Mouse (Mus musculus) hindbrain, embryonic 13.5 days (tissue): ENCODE results near the gene Cib1. TPM values are rescaled to one million over a fixed set of nuclear protein-coding genes. Genes with fewer than 3 reads are reported as not detected.
A peak's percentile ranks its signal among the peaks of the same experiment; 100 is the strongest.

Experiments used
- ATAC-seq: fragments of 200-750 bp; cut with Nextera tagmentation; 2 replicates; pipeline ENCODE4 v1.8.0; 2017; ENCODE audit warnings: moderate TSS enrichment; ENCODE audit not compliant: low FRiP score
- H3K27ac ChIP-seq: fragments of 300-500 bp; sonication (generic); 2 replicates; pipeline ENCODE4 v1.5.1; 2015; ENCODE audit warnings: inconsistent platforms, mild to moderate bottlenecking, moderate library complexity
- H3K27me3 ChIP-seq: fragments of 300-500 bp; sonication (generic); 2 replicates; pipeline ENCODE4 v1.6.1; 2015; ENCODE audit warnings: mild to moderate bottlenecking, inconsistent platforms
- H3K36me3 ChIP-seq: fragments of 300-500 bp; sonication (generic); 2 replicates; pipeline ENCODE4 v1.6.1; 2015; ENCODE audit warnings: mild to moderate bottlenecking, inconsistent platforms
- H3K4me1 ChIP-seq: fragments of 300-500 bp; sonication (generic); replicated peaks from 2 replicates; pipeline ENCODE4 v1.6.1; 2015; ENCODE audit warnings: inconsistent platforms
- H3K4me2 ChIP-seq: fragments of 300-500 bp; sonication (generic); 2 replicates; pipeline ENCODE4 v1.6.1; 2015; ENCODE audit warnings: inconsistent platforms, mild to moderate bottlenecking, moderate library complexity
- H3K4me3 ChIP-seq: fragments of 300-500 bp; sonication (generic); 2 replicates; pipeline ENCODE4 v1.5.1; 2015; ENCODE audit warnings: mild to moderate bottlenecking, inconsistent platforms
- H3K9ac ChIP-seq: fragments of 300-500 bp; sonication (generic); 2 replicates; pipeline ENCODE4 v1.6.1; 2015; ENCODE audit warnings: mild to moderate bottlenecking, inconsistent platforms
- H3K9me3 ChIP-seq: fragments of 300-500 bp; sonication (generic); 2 replicates; pipeline ENCODE4 v1.6.1; 2016; ENCODE audit warnings: inconsistent platforms
- WGBS: fragments of 180-500 bp; shearing (Covaris S2); methylation state at CpG from one replicate; pipeline ENCODE4 v1.1.7; 2015; 5-methylcytosine and 5-hydroxymethylcytosine counted together
- polyA plus RNA-seq: library from polyadenylated mRNA; unstranded; fragments of >200 nt; fragmentation: Nextera tagmentation; extraction: Ambion mirVana; gene quantifications from 2 replicates; pipeline ENCODE4 v1.2.1, GENCODE M21; 2015

The Cib1 gene
- polyA plus RNA-seq, 1 experiment from 2014 or later: 38.1 TPM

DNA sequence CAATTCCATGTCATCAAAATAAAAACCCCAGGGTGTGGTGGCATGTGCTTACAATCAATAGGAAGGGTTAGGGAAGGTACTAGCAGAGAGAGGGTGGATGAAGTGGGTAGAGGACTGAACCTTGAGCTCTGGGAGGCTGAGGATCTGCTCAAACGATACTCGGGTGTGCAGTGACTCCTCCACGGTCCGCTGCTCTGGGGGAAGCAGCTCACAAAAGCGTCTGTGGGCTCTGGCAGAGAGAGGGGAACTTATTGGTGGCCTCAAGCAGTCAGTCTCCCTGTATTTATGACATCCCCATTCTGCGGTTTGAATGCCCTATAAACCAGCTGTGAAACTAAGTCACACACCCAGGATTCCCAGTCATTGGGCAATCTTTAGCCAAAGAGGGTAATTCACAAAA, 2.4 kb downstream of the Cib1 start:
- peaks cover 10% of the 10 kb centered on the region for H3K27me3 ChIP-seq
- no peak overlapping the region for H3K27ac ChIP-seq
- peaks cover 31% of the 10 kb centered on the region for H3K36me3 ChIP-seq
- no peak for ATAC-seq
- H3K4me2 ChIP-seq: no peak overlapping the region
- no peaks in the 10 kb centered on the region for H3K9me3 ChIP-seq
- H3K9ac ChIP-seq: no peak overlapping the region
- peaks cover 33% of the 10 kb centered on the region for H3K4me1 ChIP-seq
- H3K4me3 ChIP-seq: no peak overlapping the region
- 63% methylated on average over 6 of the region's 6 CpGs for WGBS

DNA sequence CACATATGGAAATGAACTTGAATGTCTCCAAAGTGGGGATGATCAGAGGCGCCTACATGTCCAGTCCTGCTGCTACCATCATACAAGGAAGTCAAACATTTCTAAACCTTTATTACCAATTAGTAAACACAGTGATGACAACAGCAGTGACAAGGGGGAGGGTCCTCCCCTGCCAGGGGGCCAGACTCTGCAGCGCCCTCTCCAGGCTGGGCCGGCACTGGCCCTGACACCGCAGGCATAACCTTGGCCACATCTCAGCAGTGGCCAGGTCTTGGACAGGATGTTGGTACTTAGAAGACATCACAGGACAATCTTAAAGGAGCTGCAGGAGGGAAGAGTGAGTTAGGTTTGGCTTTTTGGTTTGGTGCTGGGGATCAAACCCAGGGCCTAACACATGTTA, 5.5 kb downstream of the Cib1 start:
- ATAC-seq: no peak
- Histone ChIP-seq H3K27me3 (peaks cover 10% of the 10 kb centered on the region), H3K9me3 (no peaks in the 10 kb centered on the region), H3K4me1 (peaks cover 14% of the 10 kb centered on the region), H3K27ac (no peak overlapping the region), H3K9ac (no peak overlapping the region), H3K36me3 (peaks cover 55% of the 10 kb centered on the region), H3K4me3 (no peak overlapping the region), H3K4me2 (no peak overlapping the region)
- WGBS: 94% methylated on average over 4 of the region's 4 CpGs

DNA sequence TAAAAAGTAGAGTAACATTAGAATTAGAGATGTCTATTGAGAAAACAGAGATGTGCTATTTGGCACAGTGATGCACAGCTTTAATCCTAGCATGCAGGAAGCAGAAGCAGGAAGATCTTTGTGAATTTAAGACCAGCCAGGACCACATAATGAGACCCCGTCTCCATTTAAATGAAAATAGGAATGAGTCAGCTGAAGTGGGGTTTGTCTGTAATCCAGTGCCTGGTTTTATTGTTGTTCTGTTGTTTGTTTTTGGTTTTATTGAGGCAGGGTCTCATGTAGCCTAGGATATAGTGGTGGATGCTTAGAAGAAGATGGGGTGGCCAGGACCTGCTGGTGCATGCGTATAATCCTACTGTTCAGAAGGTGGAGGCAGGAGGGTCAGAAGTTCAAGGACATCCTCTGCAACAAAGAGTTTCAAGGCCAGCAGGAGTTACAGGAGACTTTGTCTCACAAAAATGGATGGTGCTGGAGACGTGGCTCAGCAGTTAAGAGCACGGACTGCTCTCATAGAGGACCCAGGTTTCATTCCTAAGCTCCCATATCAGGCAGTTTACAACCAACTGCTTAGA, 11.3 kb downstream of the Cib1 start:
- no peak overlapping the region for H3K4me3 ChIP-seq
- H3K27ac ChIP-seq: no peak overlapping the region
- no peaks in the 10 kb centered on the region for H3K9me3 ChIP-seq
- H3K4me1 ChIP-seq: no peaks in the 10 kb centered on the region
- H3K9ac ChIP-seq: no peak overlapping the region
- no peaks in the 10 kb centered on the region for H3K27me3 ChIP-seq
- WGBS: 81% methylated on average over 4 of the region's 4 CpGs
- no peak for ATAC-seq
- H3K4me2 ChIP-seq: no peak overlapping the region
- H3K36me3 ChIP-seq: peaks cover 91% of the 10 kb centered on the region

DNA sequence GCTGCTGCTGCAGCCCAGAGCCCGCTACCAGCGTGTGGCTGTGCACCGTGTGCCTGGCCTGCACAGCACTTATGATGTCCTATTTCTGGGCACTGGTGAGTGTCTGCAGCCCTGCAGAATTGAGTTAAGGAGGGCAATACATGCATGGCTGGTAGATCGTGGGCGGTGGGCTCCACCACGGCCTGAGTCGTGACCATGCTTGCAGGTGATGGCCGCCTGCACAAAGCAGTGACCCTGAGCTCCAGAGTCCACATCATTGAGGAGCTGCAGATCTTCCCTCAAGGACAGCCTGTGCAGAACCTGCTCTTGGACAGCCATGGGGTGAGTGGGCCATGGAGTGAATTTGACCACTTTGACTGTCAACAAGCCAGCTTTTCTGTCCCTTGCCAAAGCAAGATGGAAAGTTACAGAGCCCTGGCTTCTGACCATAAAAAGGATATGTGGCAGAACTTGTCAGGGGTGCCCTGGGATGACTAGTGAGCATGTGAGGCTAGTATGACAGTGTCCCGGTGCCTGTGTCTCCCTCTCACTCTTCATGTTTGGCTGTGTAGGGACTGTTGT, 12.3 kb downstream of the Cib1 start:
- ATAC-seq: no peak
- H3K27me3 ChIP-seq: no peaks in the 10 kb centered on the region
- H3K4me2 ChIP-seq: no peak overlapping the region
- peaks cover 93% of the 10 kb centered on the region for H3K36me3 ChIP-seq
- no peak overlapping the region for H3K4me3 ChIP-seq
- peaks cover 6% of the 10 kb centered on the region for H3K4me1 ChIP-seq
- no peak overlapping the region for H3K9ac ChIP-seq
- no peak overlapping the region for H3K27ac ChIP-seq
- no peaks in the 10 kb centered on the region for H3K9me3 ChIP-seq
- 95% methylated on average over 9 of the region's 9 CpGs for whole genome bisulfite sequencing

DNA sequence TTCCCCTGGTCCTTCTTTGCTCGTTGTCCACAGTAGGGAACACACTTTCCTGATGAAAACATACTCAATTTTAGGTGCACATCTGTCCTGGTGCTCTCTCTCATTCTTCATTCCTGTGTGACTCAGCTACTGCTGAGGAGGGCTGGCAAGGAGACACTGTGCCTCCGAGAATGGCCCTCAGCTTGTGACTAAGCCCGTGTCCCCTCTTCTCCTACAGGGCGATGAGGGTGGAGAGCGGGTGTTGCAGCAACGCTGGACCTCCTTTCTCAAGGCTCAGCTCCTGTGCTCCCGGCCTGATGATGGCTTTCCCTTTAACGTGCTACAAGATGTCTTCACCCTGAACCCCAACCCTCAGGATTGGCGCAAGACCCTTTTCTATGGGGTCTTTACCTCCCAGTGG, 13.9 kb downstream of the Cib1 start:
- Histone ChIP-seq H3K36me3 (peaks cover 86% of the 10 kb centered on the region), H3K27ac (no peak overlapping the region), H3K9ac (no peak overlapping the region), H3K4me1 (peaks cover 10% of the 10 kb centered on the region), H3K4me3 (no peak overlapping the region), H3K4me2 (no peak overlapping the region), H3K27me3 (no peaks in the 10 kb centered on the region), H3K9me3 (no peaks in the 10 kb centered on the region)
- WGBS: 94% methylated on average over 9 of the region's 9 CpGs
- no peak for ATAC-seq

DNA sequence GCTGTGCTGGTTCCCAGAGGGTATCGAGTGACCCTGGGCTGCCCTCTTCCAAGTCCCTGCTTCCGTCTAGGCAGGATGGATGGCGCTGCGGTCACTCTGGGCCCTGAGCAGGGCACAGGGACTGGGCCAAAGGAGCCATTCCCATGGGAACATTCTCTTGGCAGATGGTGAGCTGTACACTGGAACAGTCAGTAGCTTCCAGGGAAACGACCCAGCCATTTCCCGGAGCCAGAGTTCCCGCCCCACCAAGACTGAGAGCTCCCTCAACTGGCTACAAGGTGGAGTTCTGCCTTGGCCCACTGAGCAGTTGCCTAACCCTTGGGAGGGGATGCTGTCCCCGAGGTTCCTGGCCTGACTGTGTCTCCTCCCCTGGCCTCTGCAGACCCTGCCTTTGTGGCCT, 16.0 kb downstream of the Cib1 start:
- no peak overlapping the region for H3K4me3 ChIP-seq
- peak overlapping the region; percentile 46; the same call in 1 of the 2 replicates for H3K9ac ChIP-seq
- WGBS: 65% methylated on average over 8 of the region's 8 CpGs
- peak; percentile 26; the same call in 1 of the 2 replicates for ATAC-seq
- no peak overlapping the region for H3K4me2 ChIP-seq
- no peaks in the 10 kb centered on the region for H3K27me3 ChIP-seq
- peaks cover 10% of the 10 kb centered on the region for H3K4me1 ChIP-seq
- H3K9me3 ChIP-seq: no peaks in the 10 kb centered on the region
- H3K27ac ChIP-seq: no peak overlapping the region
- H3K36me3 ChIP-seq: peaks cover 78% of the 10 kb centered on the region

DNA sequence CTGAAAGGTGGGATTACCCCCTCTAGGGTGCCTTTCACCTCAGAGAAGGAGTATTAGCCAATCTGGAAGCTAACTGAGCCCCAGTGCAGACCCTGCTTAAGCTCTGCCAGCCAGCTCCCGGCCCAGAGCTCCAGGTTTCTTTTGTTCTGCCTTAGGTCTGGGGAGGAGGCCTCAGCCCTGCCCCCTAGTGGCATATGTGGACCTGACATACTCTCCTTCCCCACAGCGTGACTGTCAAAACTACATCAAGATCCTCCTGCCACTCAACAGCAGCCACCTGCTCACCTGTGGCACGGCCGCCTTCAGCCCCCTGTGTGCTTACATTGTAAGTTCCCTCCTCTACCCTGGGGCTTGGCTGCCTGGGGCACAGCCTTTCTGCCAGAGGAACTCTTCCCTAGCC, 17.2 kb downstream of the Cib1 start:
- Histone ChIP-seq H3K9ac (peak overlapping the region; percentile 67), H3K27me3 (no peaks in the 10 kb centered on the region), H3K36me3 (peaks cover 67% of the 10 kb centered on the region)

DNA sequence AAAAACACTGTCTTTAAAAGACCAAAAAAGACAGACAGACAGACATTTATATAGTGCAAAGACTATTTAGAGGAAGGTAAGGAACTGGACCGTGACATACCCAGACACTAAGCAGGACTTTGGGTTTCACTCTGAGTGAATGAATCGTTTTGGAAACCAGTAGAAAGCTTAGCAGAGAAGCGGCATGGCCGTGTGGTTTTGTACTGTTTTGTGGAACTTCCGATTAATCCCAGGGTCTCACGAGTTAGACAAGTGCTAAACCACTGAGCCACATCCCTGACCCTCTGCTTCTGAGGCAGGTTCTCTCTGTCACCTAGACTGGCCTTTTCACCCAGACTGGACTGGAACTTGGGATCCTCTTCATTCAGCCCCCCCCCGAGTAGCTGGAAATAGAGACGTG, 18.2 kb downstream of the Cib1 start:
- Histone ChIP-seq H3K27me3 (no peaks in the 10 kb centered on the region), H3K9ac (peak overlapping the region; percentile 67; the same call in 1 of the 2 replicates), H3K36me3 (peaks cover 57% of the 10 kb centered on the region), H3K4me2 (no peak overlapping the region), H3K27ac (peak overlapping the region; percentile 85; the same call in 1 of the 2 replicates), H3K9me3 (no peaks in the 10 kb centered on the region), H3K4me3 (no peak overlapping the region), H3K4me1 (peaks cover 19% of the 10 kb centered on the region)
- no peak for ATAC-seq
- WGBS: 87% methylated on average over 8 of the region's 8 CpGs

More for the DNA sequence above, 17.2 kb downstream of the Cib1 start:
- Histone ChIP-seq H3K4me3 (no peak overlapping the region), H3K4me2 (no peak overlapping the region), H3K9me3 (no peaks in the 10 kb centered on the region), H3K27ac (peak overlapping the region; percentile 85), H3K4me1 (peaks cover 10% of the 10 kb centered on the region)
- ATAC-seq: peak; percentile 82
- WGBS: 33% methylated on average over 4 of the region's 4 CpGs

DNA sequence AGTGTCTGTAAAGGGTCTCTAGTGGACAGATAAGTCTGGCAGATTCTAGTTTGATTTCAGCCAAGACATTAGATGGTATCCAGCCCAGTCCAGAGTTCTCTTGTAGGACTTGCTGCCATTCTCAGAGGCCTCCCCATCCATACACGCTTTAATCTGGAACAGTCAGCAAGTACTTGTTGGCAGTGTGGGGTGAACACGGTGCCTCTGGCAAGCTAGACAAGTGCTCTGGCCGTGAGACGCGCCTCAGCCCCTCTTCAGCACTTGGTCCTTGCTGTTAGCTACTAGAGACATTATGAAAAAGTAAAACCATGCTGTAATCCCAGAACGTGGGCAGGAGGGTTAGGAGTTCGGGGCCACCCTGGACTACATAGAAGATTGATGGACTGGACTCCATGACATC, 19.0 kb downstream of the Cib1 start:
- no peak for ATAC-seq
- WGBS: 92% methylated on average over 7 of the region's 7 CpGs
- Histone ChIP-seq H3K4me2 (no peak overlapping the region), H3K36me3 (peaks cover 49% of the 10 kb centered on the region), H3K9ac (no peak overlapping the region), H3K27ac (no peak overlapping the region), H3K4me1 (peaks cover 27% of the 10 kb centered on the region), H3K27me3 (no peaks in the 10 kb centered on the region), H3K9me3 (no peaks in the 10 kb centered on the region), H3K4me3 (no peak overlapping the region)

DNA sequence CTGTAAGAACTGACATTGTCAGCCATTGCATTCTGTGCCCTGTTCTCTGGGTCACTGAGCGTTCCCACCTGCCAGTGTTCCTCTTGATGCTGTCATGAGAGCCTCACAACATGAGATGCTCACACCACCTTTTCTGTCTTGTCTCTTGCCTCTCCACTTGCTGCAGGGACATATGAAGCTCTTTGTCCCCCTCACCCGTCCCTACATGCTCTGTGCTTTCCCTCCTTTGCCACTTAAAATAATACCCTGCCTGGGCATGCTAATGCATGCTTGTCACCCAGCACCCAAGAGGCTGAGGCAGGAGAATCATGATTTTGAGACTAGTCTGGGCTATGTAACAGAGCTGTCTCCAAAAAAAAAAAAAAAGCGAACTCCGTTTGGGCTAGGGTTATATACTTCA, 21.6 kb downstream of the Cib1 start:
- Histone ChIP-seq H3K27me3 (no peaks in the 10 kb centered on the region), H3K4me2 (no peak overlapping the region), H3K9ac (no peak overlapping the region), H3K4me3 (no peak overlapping the region), H3K4me1 (peaks cover 53% of the 10 kb centered on the region), H3K27ac (no peak overlapping the region), H3K9me3 (no peaks in the 10 kb centered on the region), H3K36me3 (peaks cover 23% of the 10 kb centered on the region)
- 89% methylated on average over 4 of the region's 4 CpGs for WGBS
- ATAC-seq: no peak

DNA sequence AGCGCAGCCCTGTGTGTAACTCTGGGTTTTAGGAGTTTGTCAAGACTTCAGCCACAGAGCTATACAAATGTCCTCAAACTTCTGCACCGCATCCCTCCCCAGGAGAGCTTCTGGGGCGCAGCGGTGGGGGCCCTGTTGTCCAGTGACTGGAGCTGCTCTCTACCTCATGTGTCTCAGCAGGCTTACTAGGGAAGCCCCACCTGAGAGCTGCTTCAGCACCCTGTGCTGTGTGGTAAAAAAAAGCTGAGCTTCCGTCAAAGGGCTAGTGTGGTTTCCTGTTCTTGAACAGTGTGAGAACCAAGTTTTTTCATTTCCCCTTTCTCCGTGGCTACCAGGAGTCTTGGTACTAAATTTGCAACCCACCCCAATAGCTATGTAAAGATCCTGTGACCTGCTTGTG, 22.9 kb downstream of the Cib1 start:
- peaks cover 51% of the 10 kb centered on the region for H3K4me1 ChIP-seq
- no peak overlapping the region for H3K4me2 ChIP-seq
- H3K27me3 ChIP-seq: no peaks in the 10 kb centered on the region
- WGBS: 84% methylated on average over 6 of the region's 6 CpGs
- ATAC-seq: no peak
- H3K9ac ChIP-seq: no peak overlapping the region; the same call in 1 of the 2 replicates
- no peak overlapping the region for H3K27ac ChIP-seq
- H3K4me3 ChIP-seq: no peak overlapping the region
- H3K36me3 ChIP-seq: peaks cover 16% of the 10 kb centered on the region
- no peaks in the 10 kb centered on the region for H3K9me3 ChIP-seq

DNA sequence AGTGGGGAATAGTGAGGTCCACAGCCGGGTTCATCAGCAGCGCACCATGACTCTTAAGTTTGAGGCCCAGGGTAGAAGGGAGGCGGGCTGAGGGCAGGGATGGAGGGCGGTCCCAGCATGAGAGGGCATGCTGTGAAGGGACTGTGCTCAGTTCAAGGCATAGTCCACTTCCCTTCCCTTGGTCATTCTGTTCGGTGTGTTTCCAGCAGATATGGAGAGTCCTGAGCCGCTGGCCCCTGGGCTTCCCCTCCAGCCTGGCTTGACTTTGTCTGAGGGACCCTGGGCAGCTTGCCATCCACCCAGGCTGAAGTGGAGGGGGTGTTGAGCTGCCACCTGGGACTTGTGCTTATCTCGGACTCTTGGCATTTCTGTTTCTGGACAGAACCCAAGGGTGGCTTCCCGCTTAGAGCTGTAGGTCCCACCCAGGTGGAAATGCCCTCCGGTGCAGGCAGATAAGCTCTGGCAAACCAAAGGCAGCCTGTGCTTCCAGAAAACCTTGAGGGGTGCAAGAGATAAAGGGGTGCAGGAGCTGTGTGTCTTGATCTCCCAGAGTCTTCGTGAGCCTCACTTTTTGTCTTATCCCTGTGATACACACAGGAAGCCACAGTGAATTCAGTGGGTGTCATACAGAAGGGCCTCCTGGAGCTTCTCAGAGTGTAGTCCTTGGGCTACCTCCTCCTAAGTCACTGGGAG, 23.7 kb downstream of the Cib1 start:
- 78% methylated on average over 10 of the region's 10 CpGs for WGBS
- Histone ChIP-seq H3K4me2 (no peak overlapping the region), H3K27me3 (no peaks in the 10 kb centered on the region), H3K36me3 (peaks cover 9% of the 10 kb centered on the region), H3K4me3 (no peak overlapping the region), H3K4me1 (peaks cover 59% of the 10 kb centered on the region), H3K27ac (peak overlapping the region; percentile 19; the same call in 1 of the 2 replicates), H3K9me3 (no peaks in the 10 kb centered on the region), H3K9ac (no peak overlapping the region)
- ATAC-seq: no peak
